Mouse (Mus musculus) macrophage (primary cell): ENCODE data around the gene Fanci. TPM values are rescaled to one million over a fixed set of nuclear protein-coding genes. Genes with fewer than 3 reads are reported as not detected.

Source experiments
- H3K27ac ChIP-seq: fragments of 350-480 bp; formaldehyde crosslinking; 2 replicates; pipeline ENCODE4 v1.9.0; 2021
- H3K36me3 ChIP-seq: fragments of 350-480 bp; formaldehyde crosslinking; 2 replicates; pipeline ENCODE4 v1.9.0; 2021; ENCODE audit errors: inconsistent target
- H3K4me3 ChIP-seq: fragments of 350-480 bp; formaldehyde crosslinking; 2 replicates; pipeline ENCODE4 v1.9.0; 2021; ENCODE audit errors: inconsistent target
- H3K79me2 ChIP-seq: fragments of 350-480 bp; formaldehyde crosslinking; 2 replicates; pipeline ENCODE4 v1.9.0; 2021; ENCODE audit errors: inconsistent target
- WGBS: methylation state at CpG from one replicate; pipeline ENCODE4 v1.1.7; 2026; ENCODE audit warnings: inconsistent platforms; ENCODE audit not compliant: missing documents; 5-methylcytosine and 5-hydroxymethylcytosine counted together
- polyA plus RNA-seq: library from polyadenylated mRNA; stranded (reverse); fragments of 250-400 nt; gene quantifications from 3 replicates; pipeline ENCODE4 v1.2.4, GENCODE M21; 2018; ENCODE audit warnings: inconsistent platforms

Fanci gene
- polyA plus RNA-seq, 1 experiment from 2014 or later = 1.1 TPM

GRCm38 (mm10) chr7:79495988-79496815, 104.5 kb downstream of the Fanci start:
- Histone ChIP-seq H3K4me3 (no peak overlapping the region), H3K36me3 (no peaks in the 10 kb centered on the region), H3K27ac (no peak overlapping the region), H3K79me2 (no peaks in the 10 kb centered on the region)
- 6% methylated on average over 33 of the region's 38 CpGs for WGBS

- Histone ChIP-seq H3K79me2 (no peaks in the 10 kb centered on the region), H3K27ac (no peak overlapping the region), H3K36me3 (no peaks in the 10 kb centered on the region), H3K4me3 (no peak overlapping the region)
- 27% methylated on average over 9 of the region's 9 CpGs for WGBS
Measured at GRCm38 (mm10) chr7:79496816-79497328, 105.1 kb downstream of the Fanci start.

- WGBS = 13% methylated on average over 20 of the region's 20 CpGs
- no peaks in the 10 kb centered on the region for H3K79me2 ChIP-seq
- H3K36me3 ChIP-seq = no peaks in the 10 kb centered on the region
- H3K4me3 ChIP-seq = no peak overlapping the region
- H3K27ac ChIP-seq = no peak overlapping the region
Measured at GRCm38 (mm10) chr7:79497701-79498115, 106.0 kb downstream of the Fanci start.

GRCm38 (mm10) chr7:79498356-79498755, 106.6 kb downstream of the Fanci start:
- H3K36me3 ChIP-seq = no peaks in the 10 kb centered on the region
- no peak overlapping the region for H3K27ac ChIP-seq
- WGBS = 16% methylated on average over 6 of the region's 6 CpGs
- H3K4me3 ChIP-seq = no peak overlapping the region
- no peaks in the 10 kb centered on the region for H3K79me2 ChIP-seq

- Histone ChIP-seq H3K27ac (no peak overlapping the region), H3K36me3 (no peaks in the 10 kb centered on the region), H3K4me3 (no peak overlapping the region), H3K79me2 (no peaks in the 10 kb centered on the region)
- 2% methylated on average over 35 of the region's 35 CpGs for WGBS
Measured at GRCm38 (mm10) chr7:79498965-79499595, 107.4 kb downstream of the Fanci start.

Other genes starting within 250 kb of the Fanci start
- 152 to 229 TPM (median 154 TPM) in 3 replicates for gene Mfge8, start 242.9 kb upstream of the Fanci start, polyA plus RNA-seq
- 18.4 to 25.1 TPM (median 23.3 TPM) in 3 replicates for gene Abhd2, start 118.7 kb upstream of the Fanci start, polyA plus RNA-seq
- not detected in 3 replicates for gene Rlbp1, start 4.9 kb upstream of the Fanci start, polyA plus RNA-seq
- gene Polg, start 74.4 kb downstream of the Fanci start, polyA plus RNA-seq = 11.0 to 22.7 TPM (median 18.7 TPM) in 3 replicates
- not detected in 3 replicates for gene Rhcg, start 225.7 kb downstream of the Fanci start, polyA plus RNA-seq